Mouse (Mus musculus): ENCODE results near the gene Arl10.
A peak's percentile ranks its signal among the peaks of the same experiment; 100 is the strongest.

Arl10 gene

DNA sequence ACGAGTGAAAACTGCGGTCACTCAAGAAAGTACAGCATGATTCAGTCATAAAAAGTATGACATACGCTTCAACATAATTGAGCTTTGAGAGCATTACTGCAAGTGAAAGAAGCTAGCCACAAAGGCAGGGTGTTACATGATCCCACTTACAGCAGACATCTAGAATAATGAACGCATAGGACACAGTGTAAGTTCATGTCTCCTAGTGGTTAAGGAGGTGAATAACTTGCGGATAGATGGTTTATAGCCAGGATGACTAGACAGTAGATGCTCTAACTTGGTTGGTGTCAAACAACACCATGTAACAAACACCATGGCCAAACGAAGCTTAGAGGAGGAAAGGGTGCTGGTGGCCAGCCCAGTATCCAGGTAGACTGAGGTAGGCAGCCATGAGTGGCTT lies 42.2 kb downstream of the Arl10 start:
- DNase-seq (ENCODE audit: low read depth) = no peak

DNA sequence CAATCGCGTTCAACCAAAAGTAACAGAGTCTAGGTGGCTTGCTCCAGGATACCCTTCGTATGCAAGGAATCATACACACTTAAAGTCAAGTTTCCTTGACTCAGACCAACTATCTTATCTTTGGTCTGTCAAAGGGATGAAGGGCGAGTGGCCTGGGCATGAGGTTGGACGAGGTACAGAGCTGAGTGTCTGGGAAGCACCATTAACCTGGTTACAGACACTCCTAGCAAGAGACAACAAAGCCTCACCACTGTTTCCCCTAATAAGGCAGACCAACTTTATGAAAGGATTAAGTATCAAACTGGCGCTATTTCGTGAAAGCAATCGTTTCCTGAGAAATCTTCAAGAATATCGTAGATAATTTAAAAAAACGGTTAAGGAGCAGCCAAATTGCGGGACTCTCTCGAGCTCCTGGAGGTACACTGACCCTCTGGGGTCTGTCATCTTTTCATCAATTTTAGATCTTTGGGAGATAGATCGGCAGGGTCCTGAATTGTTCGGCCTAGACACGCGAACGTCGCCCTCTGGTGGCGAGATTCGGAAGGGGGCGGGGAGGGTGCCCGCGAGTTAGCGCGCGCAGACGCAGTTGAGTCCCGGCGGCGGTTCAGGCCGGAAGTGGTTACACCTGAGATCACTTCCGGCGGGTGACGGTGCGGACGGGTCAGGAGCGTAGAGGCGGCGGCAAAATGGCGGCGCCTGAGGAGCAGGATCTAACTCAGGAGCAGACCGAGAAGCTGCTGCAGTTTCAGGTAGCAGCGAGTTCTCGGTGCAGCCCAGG lies 46.5 kb downstream of the Arl10 start, which contains the start of gene Faf2:
Faf2 (plus strand) TSS at position 630 of the 778 bp plus-strand sequence.
- DNase-seq (ENCODE audit: low read depth) = peak; percentile 94

DNA sequence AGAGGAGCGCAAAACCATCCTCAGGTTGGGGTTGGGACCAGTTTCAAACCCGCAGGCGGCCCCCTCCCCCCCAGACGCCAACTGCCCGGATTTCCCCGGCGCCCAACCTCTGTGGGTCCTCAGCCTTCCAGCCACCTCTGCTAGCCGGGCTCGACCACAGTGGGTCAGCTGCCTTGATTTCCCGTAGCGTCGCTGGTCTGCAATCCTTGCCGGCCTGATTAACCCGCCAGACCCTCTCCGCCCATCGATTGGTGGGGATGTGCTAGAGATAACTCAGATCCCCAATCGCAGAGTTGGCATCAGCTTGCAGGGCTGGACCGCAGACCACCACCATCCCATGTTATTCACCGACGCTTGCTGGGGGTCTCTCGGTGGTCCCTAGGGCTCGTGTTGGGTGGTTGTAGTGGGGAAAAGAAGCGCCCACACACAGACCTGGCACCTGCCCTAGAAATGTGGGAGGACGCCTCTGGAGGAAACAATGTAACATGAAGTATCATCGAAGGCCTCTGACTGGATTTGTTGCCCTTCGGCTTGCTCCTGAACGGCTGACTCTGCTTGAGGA lies 47.2 kb downstream of the Arl10 start:
- no peak for DNase-seq (ENCODE audit: low read depth)

DNA sequence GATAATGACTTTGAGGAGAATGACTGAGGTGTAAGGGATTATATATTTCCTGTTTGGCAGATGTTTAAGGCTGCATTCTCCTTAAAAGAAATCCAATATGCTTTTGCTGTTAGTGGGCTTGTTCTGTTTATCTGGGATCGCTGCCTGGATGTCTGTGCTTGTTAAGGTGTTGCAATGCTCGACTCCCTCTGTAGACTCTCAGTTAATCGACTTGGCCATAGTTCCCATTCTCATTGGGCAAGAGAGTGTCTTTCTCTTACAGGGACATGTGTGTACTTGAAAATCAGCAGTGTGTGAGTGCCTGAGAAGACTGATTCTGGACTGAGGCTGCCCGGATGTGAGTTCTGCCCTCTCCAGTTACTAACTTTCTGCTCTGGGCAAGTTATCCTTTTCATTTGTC lies 54.3 kb downstream of the Arl10 start:
- DNase-seq (ENCODE audit: low read depth) = no peak

All from c-Kit-positive CD71-positive TER-119-negative erythroid progenitor cells, embryonic 14.5 days (primary cell).